Mouse (Mus musculus) inflammation-experienced regulatory T-cells, adult 6 months (primary cell): ENCODE data around the gene Shbg. TPM values are rescaled to one million over a fixed set of nuclear protein-coding genes. Genes with fewer than 3 reads are reported as not detected.

Experiments
- polyA plus RNA-seq, 3 experiments: library from polyadenylated mRNA; unstranded; fragments of 100-300 nt; shearing (Covaris generic); gene quantifications; one replicate each; pipeline ENCODE4 v1.2.1; 2017

Shbg gene
- polyA plus RNA-seq, 3 experiments from 2014 or later, result 0.40 TPM; not detected in 2

Other genes with a start within 250 kb of the Shbg start
- 10 to 100 TPM; 30.0 to 68.3 (median 60.9) TPM for gene Chd3, start 248.5 kb downstream of the Shbg start, polyA plus RNA-seq
- gene Naa38, start 222.4 kb downstream of the Shbg start, polyA plus RNA-seq, result 100 to 1,000 TPM; 108 to 130 (median 112) TPM
- gene Cyb5d1, start 222.3 kb downstream of the Shbg start, polyA plus RNA-seq, result 10 to 100 TPM; 13.9 to 20.0 (median 18.4) TPM
- gene Tmem88, start 219.7 kb downstream of the Shbg start, polyA plus RNA-seq, result 1 to 10 TPM in 1 of 3 experiments, under 1 TPM in 2; 0.40 to 1.0 (median 0.74) TPM
- gene Kdm6b, start 204.2 kb downstream of the Shbg start, polyA plus RNA-seq, result 10 to 100 TPM; 20.7 to 39.7 (median 35.5) TPM
- under 1 TPM in 1 of 3 experiments, not detected in 2; 0.21 TPM for gene Dnah2, start 68.8 kb downstream of the Shbg start, polyA plus RNA-seq
- under 1 TPM in 2 of 3 experiments, not detected in 1; 0.11 to 0.22 TPM for gene Efnb3, start 57.7 kb downstream of the Shbg start, polyA plus RNA-seq
- gene Wrap53, start 37.6 kb downstream of the Shbg start, polyA plus RNA-seq, result 10 to 100 TPM; 22.0 to 32.2 (median 25.7) TPM
- 100 to 1,000 TPM; 193 to 355 (median 324) TPM for gene Trp53, start 37.5 kb downstream of the Shbg start, polyA plus RNA-seq
- gene Atp1b2, start 12.0 kb downstream of the Shbg start, polyA plus RNA-seq, result under 1 TPM in 1 of 3 experiments, not detected in 2; 0.17 TPM
- gene Sat2, start 4.1 kb upstream of the Shbg start, polyA plus RNA-seq, result not detected
- gene Fxr2, start 15.1 kb upstream of the Shbg start, polyA plus RNA-seq, result 1 to 10 TPM; 7.6 to 9.3 (median 9.1) TPM
- not detected for gene Sox15, start 37.4 kb upstream of the Shbg start, polyA plus RNA-seq
- gene Mpdu1, start 44.7 kb upstream of the Shbg start, polyA plus RNA-seq, result 10 to 100 TPM; 30.3 to 55.1 (median 52.5) TPM
- gene Cd68, start 48.2 kb upstream of the Shbg start, polyA plus RNA-seq, result 10 to 100 TPM in 1 of 3 experiments, 1 to 10 TPM in 2; 3.8 to 21.2 (median 4.5) TPM
- 100 to 1,000 TPM; 156 to 375 (median 178) TPM for gene Eif4a1, start 54.5 kb upstream of the Shbg start, polyA plus RNA-seq
- 10 to 100 TPM; 21.8 to 38.0 (median 32.0) TPM for gene Senp3, start 64.2 kb upstream of the Shbg start, polyA plus RNA-seq
- gene Tnfsf13, start 67.9 kb upstream of the Shbg start, polyA plus RNA-seq, result not detected
- not detected for gene Tnfsf12, start 77.9 kb upstream of the Shbg start, polyA plus RNA-seq
- gene Tnfsfm13, start 78.2 kb upstream of the Shbg start, polyA plus RNA-seq, result not detected
- gene Polr2a, start 140.7 kb upstream of the Shbg start, polyA plus RNA-seq, result 10 to 100 TPM; 27.3 to 28.4 (median 27.7) TPM
- gene Slc35g3, start 144.1 kb upstream of the Shbg start, polyA plus RNA-seq, result not detected
- 10 to 100 TPM in 2 of 3 experiments, 1 to 10 TPM in 1; 4.3 to 13.9 (median 11.8) TPM for gene Zbtb4, start 148.0 kb upstream of the Shbg start, polyA plus RNA-seq
- 1 to 10 TPM; 1.7 to 2.5 (median 1.8) TPM for gene Chrnb1, start 178.0 kb upstream of the Shbg start, polyA plus RNA-seq
- gene Fgf11, start 184.0 kb upstream of the Shbg start, polyA plus RNA-seq, result not detected
- gene Tmem102, start 187.7 kb upstream of the Shbg start, polyA plus RNA-seq, result not detected
- not detected for gene Gm39566, start 197.4 kb upstream of the Shbg start, polyA plus RNA-seq
- gene Spem2, start 200.6 kb upstream of the Shbg start, polyA plus RNA-seq, result not detected
- gene Spem1, start 204.3 kb upstream of the Shbg start, polyA plus RNA-seq, result not detected
- 1 to 10 TPM in 2 of 3 experiments, under 1 TPM in 1; 0.60 to 2.5 (median 1.2) TPM for gene Nlgn2, start 219.9 kb upstream of the Shbg start, polyA plus RNA-seq
- gene Tmem256, start 220.6 kb upstream of the Shbg start, polyA plus RNA-seq, result 100 to 1,000 TPM; 124 to 157 (median 131) TPM
- 10 to 100 TPM in 2 of 3 experiments, 1 to 10 TPM in 1; 7.3 to 20.2 (median 17.7) TPM for gene Plscr3, start 228.5 kb upstream of the Shbg start, polyA plus RNA-seq
- under 1 TPM in 1 of 3 experiments, not detected in 2; 0.19 TPM for gene Tnk1, start 240.8 kb upstream of the Shbg start, polyA plus RNA-seq